Mouse (Mus musculus) thymus, postnatal 4 days (tissue): ENCODE measurements around the gene Mon1b.

Experiments
- DNase-seq: peaks from one replicate; pipeline ENCODE4 v3.0.0; 2021

The Mon1b gene

GRCm38 (mm10) chr8:113674611-113675010 lies 39.2 kb downstream of the Mon1b start:
- DNase-seq: no peak

DNA sequence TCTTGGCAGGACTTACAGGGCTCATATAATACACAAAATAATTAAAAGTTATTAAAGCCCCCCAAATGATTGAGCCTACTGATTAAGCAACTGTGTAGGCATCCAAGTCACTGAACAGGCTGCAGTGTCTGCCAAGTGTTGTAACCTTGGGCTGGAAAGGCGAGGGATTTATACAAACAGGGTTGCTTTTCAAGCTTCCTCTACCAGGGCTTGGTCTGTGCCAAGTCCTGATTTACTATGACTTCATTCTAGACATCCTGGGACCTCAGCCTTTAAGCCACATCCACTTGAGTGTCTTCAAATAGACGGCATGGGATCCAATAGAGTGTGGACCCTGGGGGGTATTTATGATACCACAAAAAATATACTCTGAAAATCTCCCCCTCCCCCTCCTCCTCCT lies 39.9 kb downstream of the Mon1b start:
- DNase-seq: no peak

DNA sequence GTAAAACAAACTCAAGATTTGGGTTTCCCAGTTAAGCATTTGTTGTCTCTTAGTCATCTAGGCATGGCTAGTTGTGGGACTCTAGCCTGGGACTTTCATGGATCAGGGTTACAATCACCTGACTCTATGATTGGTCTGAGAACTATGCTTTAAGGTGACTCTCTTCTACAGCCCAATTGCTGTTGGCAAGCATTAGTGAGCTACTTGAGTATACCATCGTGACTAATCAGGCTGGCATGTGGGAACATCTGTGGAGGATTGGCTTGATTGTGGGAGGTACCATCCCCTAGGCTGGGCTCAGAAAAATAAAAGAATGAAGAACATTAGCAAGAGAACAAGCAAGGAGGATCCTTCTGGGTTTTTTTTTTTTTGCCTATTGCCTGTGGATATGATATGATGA lies 41.4 kb downstream of the Mon1b start:
- DNase-seq: no peak

DNA sequence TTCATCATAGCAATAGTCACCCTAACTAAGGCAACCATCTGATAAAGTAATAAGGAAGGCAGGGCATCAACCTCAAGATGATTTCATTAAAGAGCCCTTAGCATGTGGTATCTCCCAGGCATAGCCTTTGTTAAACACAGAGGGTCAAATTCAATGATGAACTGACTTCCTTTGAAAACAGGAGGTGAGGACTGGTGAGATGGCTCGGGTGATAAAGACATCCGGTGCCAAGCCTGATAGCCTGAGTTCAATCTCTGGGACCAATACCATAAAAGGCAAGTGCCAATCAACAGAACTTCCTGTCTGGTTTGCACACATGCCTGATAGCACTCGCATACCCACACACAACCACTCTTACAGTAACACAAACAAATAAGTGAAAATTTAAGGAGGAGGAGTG lies 44.0 kb downstream of the Mon1b start:
- DNase-seq: no peak

DNA sequence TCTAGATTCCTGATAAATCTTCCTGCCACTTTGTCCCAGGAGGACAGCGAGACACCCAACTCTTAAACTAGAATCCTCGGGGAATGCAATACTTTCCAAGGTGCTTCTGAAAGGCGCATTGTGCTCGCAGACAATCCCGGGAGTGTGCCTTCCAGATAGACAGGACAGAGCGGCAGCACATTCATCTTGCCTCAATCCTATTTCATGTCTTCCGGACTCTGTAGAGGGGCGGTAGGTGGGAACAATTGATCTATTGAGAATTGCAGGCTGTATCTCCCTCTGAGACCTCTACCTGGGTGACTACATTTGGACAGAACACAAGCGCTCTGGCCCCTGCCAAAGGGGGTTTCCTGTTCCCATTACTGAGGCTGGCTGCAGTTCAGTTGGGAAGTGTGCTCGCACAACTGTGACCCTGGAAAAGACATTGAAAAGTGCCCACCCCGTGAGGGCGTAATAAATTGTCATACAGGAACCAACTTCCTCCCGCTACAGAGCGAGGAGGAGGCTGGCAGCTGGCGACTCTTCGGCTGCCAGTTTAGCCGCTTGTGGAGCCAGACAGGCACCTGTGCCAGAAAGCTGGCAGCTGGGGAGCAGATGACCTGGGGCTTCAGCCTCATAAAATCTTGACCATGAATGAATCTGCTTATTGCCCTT lies 52.6 kb downstream of the Mon1b start:
- no peak for DNase-seq

DNA sequence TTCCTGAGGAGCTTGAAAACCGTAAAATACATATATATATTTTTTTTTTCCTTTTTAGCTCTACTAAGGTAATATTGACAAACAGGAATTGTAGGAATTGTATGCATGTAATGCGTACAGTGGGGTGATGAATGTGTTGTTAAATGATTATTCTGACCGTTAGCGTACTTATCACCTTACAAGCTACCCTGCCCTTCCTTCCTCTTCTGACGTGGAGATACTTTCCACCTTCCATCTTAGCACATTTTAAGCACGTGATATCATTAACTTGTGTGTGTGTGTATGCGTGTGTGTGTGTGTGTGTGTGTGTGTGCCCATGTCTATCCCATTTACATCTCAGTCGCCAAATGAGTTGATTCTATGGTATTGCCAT lies 53.1 kb downstream of the Mon1b start:
- no peak for DNase-seq

DNA sequence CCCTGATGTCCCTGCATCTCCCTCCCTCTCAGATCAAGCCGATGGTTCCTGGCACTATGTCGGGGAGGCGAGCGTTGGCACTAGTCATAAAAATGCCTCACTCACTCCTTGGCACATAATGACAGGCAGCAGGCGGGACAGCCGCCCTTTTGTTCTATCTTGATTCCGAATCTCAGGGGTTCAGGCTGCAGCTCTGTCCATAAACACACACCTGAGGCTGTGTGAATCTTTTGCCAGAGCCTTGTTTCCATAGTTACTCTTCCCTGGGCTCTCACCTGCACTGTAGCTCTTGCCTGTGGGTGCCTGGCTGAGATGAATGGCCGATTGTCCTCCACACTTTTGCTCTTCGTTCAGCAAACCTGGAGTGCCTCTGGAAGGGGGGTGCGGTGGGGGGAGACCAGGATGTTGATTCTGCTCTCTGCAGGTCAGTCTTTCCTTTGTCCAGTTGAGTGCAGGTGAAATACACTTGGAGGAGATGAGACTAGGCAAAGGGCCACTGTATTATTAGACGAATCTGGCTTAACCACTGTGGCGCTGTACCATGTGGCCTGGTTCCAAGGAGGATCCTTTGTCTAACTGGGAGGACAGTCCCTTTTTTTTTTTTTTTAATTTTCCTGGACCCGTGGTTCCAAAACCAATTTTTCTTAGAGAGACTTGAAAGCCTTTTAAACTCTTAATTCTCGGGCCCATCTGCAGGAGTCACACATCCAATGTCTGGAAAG lies 56.4 kb downstream of the Mon1b start:
- DNase-seq: no peak
